Mouse (Mus musculus) megakaryocyte, embryonic 14.5 days (primary cell): ENCODE data around the gene Psmb11. TPM values are rescaled to one million over a fixed set of nuclear protein-coding genes. Genes with fewer than 3 reads are reported as not detected.
"Not testable (repeated sequence)": the region's sequence is repeated elsewhere in the genome, so short reads cannot be mapped to it uniquely, and the experiment has no call there.

Experiments used
- H3K27me3 ChIP-seq: replicated peaks from 2 replicates; pipeline ENCODE3; 2012; ENCODE audit warnings: inconsistent platforms
- H3K36me3 ChIP-seq: replicated peaks from 2 replicates; pipeline ENCODE3; 2012; ENCODE audit warnings: low read length, inconsistent platforms, mixed read lengths
- H3K4me1 ChIP-seq: 2 replicates; pipeline ENCODE4 v1.6.1; 2012; ENCODE audit warnings: inconsistent platforms
- H3K4me3 ChIP-seq: replicated peaks from 2 replicates; pipeline ENCODE3; 2012; ENCODE audit warnings: moderate library complexity, mild to moderate bottlenecking, inconsistent platforms
- H3K9me3 ChIP-seq: 2 replicates; pipeline ENCODE4 v1.6.1; 2012; ENCODE audit warnings: inconsistent platforms
- FLI1 ChIP-seq: IDR thresholded peaks from 2 replicates; pipeline ENCODE4 v1.6.1; 2012; ENCODE audit warnings: low read length, inconsistent platforms, mixed read lengths
- GATA1 ChIP-seq: IDR thresholded peaks from 3 replicates; pipeline ENCODE4 v1.6.1; 2012; ENCODE audit warnings: mixed read lengths, low read length, inconsistent platforms, borderline replicate concordance
- polyA plus RNA-seq: library from polyadenylated mRNA; stranded (reverse); fragments of >175 nt; gene quantifications from 2 replicates; pipeline ENCODE4 v1.2.3, GENCODE M21; 2012; ENCODE audit warnings: low replicate concordance; ENCODE audit not compliant: insufficient read depth

Psmb11 gene
- polyA plus RNA-seq, 1 experiment: not detected

GRCm38 (mm10) chr14:54603038-54603654 lies 18.1 kb upstream of the Psmb11 start:
- Histone ChIP-seq H3K27me3 (no peaks in the 10 kb centered on the region), H3K4me3 (peak overlapping the region; percentile 96), H3K9me3 (no peaks in the 10 kb centered on the region), H3K36me3 (peaks cover 8% of the 10 kb centered on the region), H3K4me1 (peaks cover 45% of the 10 kb centered on the region)
- TF ChIP-seq FLI1 (no peak), GATA1 (no peak)

GRCm38 (mm10) chr14:54603686-54604085 lies 17.5 kb upstream of the Psmb11 start:
- Histone ChIP-seq H3K36me3 (peaks cover 6% of the 10 kb centered on the region), H3K9me3 (no peaks in the 10 kb centered on the region), H3K4me1 (peaks cover 45% of the 10 kb centered on the region), H3K4me3 (peak overlapping the region; percentile 96), H3K27me3 (no peaks in the 10 kb centered on the region)
- no peak for TF ChIP-seq FLI1
- no peak for TF ChIP-seq GATA1

GRCm38 (mm10) chr14:54605752-54606321 lies 15.4 kb upstream of the Psmb11 start, which contains the start of gene 4931414P19Rik:
Gene 4931414P19Rik (minus strand): TSS chr14:54605993.
- H3K4me3 ChIP-seq: peak within 1 kb of the TSS; percentile 91
- TF ChIP-seq GATA1 (no peak), FLI1 (no peak)
- no peaks in the 10 kb centered on the region for H3K27me3 ChIP-seq
- peaks cover 51% of the 10 kb centered on the region for H3K4me1 ChIP-seq
- no peaks in the 10 kb centered on the region for H3K9me3 ChIP-seq
- peaks cover 9% of the 10 kb centered on the region for H3K36me3 ChIP-seq

- Histone ChIP-seq H3K4me3 (peak overlapping the region; percentile 35), H3K9me3 (no peaks in the 10 kb centered on the region), H3K36me3 (peaks cover 22% of the 10 kb centered on the region), H3K4me1 (peaks cover 40% of the 10 kb centered on the region), H3K27me3 (no peaks in the 10 kb centered on the region)
- TF ChIP-seq GATA1: no peak
- TF ChIP-seq FLI1: no peak
Observed at GRCm38 (mm10) chr14:54607226-54607625, 14.0 kb upstream of the Psmb11 start.

GRCm38 (mm10) chr14:54609245-54609644 lies 12.0 kb upstream of the Psmb11 start:
- Histone ChIP-seq H3K9me3 (no peaks in the 10 kb centered on the region), H3K36me3 (peaks cover 36% of the 10 kb centered on the region)

GRCm38 (mm10) chr14:54609962-54610361 lies 11.3 kb upstream of the Psmb11 start:
- TF ChIP-seq FLI1 (no peak), GATA1 (no peak)
- H3K36me3 ChIP-seq: peaks cover 44% of the 10 kb centered on the region
- H3K4me1 ChIP-seq: peaks cover 28% of the 10 kb centered on the region
- no peaks in the 10 kb centered on the region for H3K9me3 ChIP-seq
- H3K27me3 ChIP-seq: no peaks in the 10 kb centered on the region
- no peak overlapping the region for H3K4me3 ChIP-seq

More at GRCm38 (mm10) chr14:54609245-54609644, 12.0 kb upstream of the Psmb11 start:
- Histone ChIP-seq H3K27me3 (no peaks in the 10 kb centered on the region), H3K4me1 (peaks cover 30% of the 10 kb centered on the region), H3K4me3 (no peak overlapping the region)
- TF ChIP-seq GATA1 (no peak), FLI1 (no peak)

GRCm38 (mm10) chr14:54610648-54611047 lies 10.6 kb upstream of the Psmb11 start:
- peaks cover 31% of the 10 kb centered on the region for H3K4me1 ChIP-seq
- no peaks in the 10 kb centered on the region for H3K27me3 ChIP-seq
- peaks cover 51% of the 10 kb centered on the region for H3K36me3 ChIP-seq
- no peaks in the 10 kb centered on the region for H3K9me3 ChIP-seq
- no peak for TF ChIP-seq GATA1
- no peak for TF ChIP-seq FLI1
- H3K4me3 ChIP-seq: no peak overlapping the region

GRCm38 (mm10) chr14:54614130-54614529 lies 7.1 kb upstream of the Psmb11 start:
- H3K9me3 ChIP-seq, H3K4me3 ChIP-seq, H3K27me3 ChIP-seq: not testable (repeated sequence)
- Histone ChIP-seq H3K36me3 (peaks cover 57% of the 10 kb centered on the region), H3K4me1 (peaks cover 30% of the 10 kb centered on the region)

GRCm38 (mm10) chr14:54616226-54616825 lies 4.9 kb upstream of the Psmb11 start:
- no peaks in the 10 kb centered on the region for H3K9me3 ChIP-seq
- H3K4me3 ChIP-seq: peak overlapping the region; percentile 67
- H3K4me1 ChIP-seq: peaks cover 23% of the 10 kb centered on the region
- peaks cover 43% of the 10 kb centered on the region for H3K36me3 ChIP-seq
- H3K27me3 ChIP-seq: peaks cover 2% of the 10 kb centered on the region
- no peak for TF ChIP-seq GATA1
- TF ChIP-seq FLI1: no peak

GRCm38 (mm10) chr14:54617152-54617896 lies 3.9 kb upstream of the Psmb11 start:
- peaks cover 2% of the 10 kb centered on the region for H3K27me3 ChIP-seq
- peaks cover 34% of the 10 kb centered on the region for H3K36me3 ChIP-seq
- H3K4me3 ChIP-seq: peak overlapping the region; percentile 93
- TF ChIP-seq FLI1 (no peak), GATA1 (no peak)
- no peaks in the 10 kb centered on the region for H3K9me3 ChIP-seq
- peaks cover 23% of the 10 kb centered on the region for H3K4me1 ChIP-seq
